Mouse (Mus musculus): ENCODE measurements at regions not wholly inside any gene's neighbourhood (a gene's known extent, or its start where the extent isn't known, plus 50 kb on each side); places are given as distances from the start of the nearest gene placed in this dataset.

GRCm38 (mm10) chr4:107736866-107737265, 52.8 kb upstream of the Dmrtb1 start:
- no peak for DNase-seq (ENCODE audit: low spot score in 2 of 2)

- peak; percentile 62 to 74 for DNase-seq (ENCODE audit: low spot score in 2 of 2)
Observed at GRCm38 (mm10) chr4:107737907-107738306, 53.9 kb upstream of the Dmrtb1 start.

- no peak for DNase-seq (ENCODE audit: low spot score in 2 of 2)
Observed at GRCm38 (mm10) chr4:107738776-107739175, 54.7 kb upstream of the Dmrtb1 start.

DNA sequence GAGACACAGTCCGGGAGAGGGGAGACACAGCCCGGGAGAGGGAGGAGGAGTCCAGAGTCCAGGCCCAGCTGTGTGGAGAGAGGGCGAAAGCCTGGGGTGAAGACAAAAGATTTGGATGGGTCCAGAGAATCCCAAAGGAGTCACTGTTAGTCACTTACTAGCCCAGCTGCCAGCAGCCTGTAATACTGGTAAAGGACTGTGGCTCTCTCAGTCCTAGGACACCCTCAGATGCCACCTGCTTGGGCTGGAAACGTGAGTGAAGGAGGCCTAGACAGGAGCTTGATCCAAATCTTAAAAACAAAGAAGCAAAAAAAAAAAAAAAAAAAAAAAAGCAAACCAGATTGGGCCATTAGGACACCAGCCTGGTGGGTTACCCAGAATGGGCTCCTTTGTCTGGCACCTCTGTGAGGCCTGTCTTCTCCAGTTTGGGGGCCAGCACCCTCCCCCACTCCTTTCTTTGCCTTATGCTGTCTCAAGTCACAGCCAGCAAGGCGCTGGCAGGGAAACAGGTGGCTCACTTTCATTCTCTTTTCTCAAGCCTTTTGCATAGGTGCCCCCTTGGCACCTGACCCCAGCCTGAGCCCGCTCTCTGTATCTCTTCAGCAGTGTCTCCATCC, 55.9 kb upstream of the Dmrtb1 start:
- no peak for DNase-seq (ENCODE audit: low spot score in 2 of 2)

- no peak for DNase-seq (ENCODE audit: low spot score in 2 of 2)
Observed at GRCm38 (mm10) chr4:107743646-107744045, 58.4 kb upstream of the Lrp8 start.

- DNase-seq (ENCODE audit: low spot score in 2 of 2), result no peak
Observed at GRCm38 (mm10) chr4:107746366-107746765, 55.7 kb upstream of the Lrp8 start.

DNA sequence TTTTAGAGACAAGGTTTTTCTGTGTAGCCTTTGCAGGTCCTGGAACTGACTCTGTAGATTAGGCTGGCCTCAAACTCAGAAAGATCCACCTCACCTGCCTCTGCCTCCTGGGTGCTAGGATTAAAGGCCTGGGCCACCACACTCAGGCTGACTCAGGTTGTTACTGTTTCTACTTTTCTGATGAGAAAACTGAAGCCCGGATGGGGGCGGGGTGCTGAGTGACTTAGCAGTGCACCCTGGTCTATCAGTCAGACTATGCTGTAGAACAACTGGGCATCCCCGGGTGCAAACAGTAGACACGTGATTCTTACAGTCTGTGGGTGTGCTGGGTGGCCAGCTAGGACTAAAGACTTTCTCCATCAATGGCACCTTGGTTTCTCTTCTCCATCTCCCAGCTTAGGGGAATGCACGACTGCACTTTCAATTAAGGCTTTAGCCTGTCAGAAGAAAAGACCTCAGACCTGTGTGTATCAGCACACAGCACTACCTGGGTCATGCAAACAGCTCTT, 55.1 kb upstream of the Lrp8 start:
- no peak for DNase-seq (ENCODE audit: low spot score in 2 of 2)

DNA sequence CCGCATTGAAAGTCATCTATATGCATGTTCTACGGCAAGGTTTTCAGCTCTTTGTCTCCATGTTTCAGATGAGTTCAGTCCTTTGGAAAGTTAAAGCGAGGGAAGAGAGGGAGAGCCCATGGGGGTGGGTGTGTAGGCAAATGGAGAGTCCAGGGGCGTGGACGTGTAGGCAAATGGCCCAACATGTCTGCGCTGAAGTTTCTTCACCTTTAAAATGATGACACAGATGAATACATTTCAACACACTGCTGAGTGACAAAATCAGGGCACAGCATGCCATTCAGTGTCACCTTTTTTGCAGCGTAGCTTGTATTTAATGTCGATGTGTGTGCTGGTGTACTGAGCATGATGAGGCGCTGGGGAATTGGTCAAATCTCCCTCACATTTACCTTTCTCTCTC, 54.6 kb upstream of the Lrp8 start:
- DNase-seq (ENCODE audit: low spot score in 2 of 2), result no peak

DNA sequence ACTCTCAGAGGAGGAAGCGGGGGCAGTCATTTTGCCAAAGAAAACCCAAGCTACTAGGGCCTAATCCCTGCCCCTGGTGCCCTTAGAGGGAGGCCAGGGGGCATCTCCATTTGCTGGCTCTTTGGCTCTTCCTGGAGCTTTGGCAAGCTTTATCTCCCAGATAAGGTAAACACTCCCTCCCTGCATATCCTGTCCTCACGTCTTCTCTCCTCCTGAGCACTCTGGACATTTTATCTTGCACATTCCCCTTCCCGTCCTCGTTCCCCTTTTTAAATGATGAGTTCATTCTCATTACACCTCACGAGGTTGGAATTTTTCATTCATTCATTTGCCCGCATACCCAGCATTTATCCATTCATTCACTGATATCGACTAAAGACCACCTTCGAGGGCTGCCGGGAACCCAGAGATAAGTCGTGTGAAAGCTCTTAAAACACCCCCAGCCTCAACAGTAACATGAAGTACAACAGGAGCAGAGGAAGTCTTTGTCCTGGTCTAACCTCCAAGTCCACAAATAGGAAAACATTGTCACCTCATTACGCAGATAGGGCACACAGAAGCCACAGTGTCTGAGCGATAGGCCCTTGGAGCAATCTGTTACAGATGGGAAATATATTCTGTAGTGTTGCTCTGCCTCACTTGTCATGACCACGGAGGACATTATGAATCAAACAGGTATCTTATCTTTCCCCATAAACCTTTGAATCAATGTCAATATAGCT, 54.0 kb upstream of the Lrp8 start:
- DNase-seq (ENCODE audit: low spot score in 2 of 2), result no peak

DNA sequence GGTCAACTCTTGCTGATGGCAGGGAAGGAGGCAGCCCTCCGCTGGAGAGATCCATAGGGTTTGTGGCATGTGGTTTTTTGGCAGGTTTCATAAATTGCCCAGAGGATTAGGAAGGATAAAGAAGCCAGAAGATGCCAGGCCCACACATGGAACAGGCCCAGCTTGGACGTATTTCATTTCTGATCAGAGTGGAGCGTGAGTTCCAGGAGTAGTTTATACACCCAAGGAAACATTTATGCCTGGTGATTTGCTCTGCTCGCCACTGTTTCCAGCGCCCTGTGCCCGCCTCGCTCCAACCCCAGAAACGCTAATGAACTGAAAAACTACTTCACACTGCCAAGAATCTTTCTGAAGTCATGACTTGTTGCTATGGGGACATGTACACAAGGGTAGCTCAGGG, 53.0 kb upstream of the Lrp8 start:
- no peak for DNase-seq (ENCODE audit: low spot score in 2 of 2)

GRCm38 (mm10) chr4:107750017-107750416, 52.0 kb upstream of the Lrp8 start:
- no peak for DNase-seq (ENCODE audit: low spot score in 2 of 2)
